Mouse (Mus musculus) ES-Bruce4 (cell line): Measurements from ENCODE around the gene Magi2. TPM values are rescaled to one million over a fixed set of nuclear protein-coding genes. Genes with fewer than 3 reads are reported as not detected.

Source experiments
- H3K27ac ChIP-seq: 2 replicates; pipeline ENCODE4 v1.5.1; 2012; ENCODE audit warnings: low read length, inconsistent platforms; ENCODE audit not compliant: insufficient read depth
- H3K27me3 ChIP-seq: 2 replicates; pipeline ENCODE4 v1.6.1; 2012; ENCODE audit warnings: mild to moderate bottlenecking, low read length, inconsistent platforms; ENCODE audit not compliant: control insufficient read depth, poor library complexity, insufficient read depth, severe bottlenecking
- H3K36me3 ChIP-seq: 2 replicates; pipeline ENCODE4 v1.6.1; 2012; ENCODE audit warnings: inconsistent platforms, mild to moderate bottlenecking, low read length, moderate library complexity; ENCODE audit not compliant: control insufficient read depth, poor library complexity, insufficient read depth, severe bottlenecking
- H3K4me1 ChIP-seq: one replicate; pipeline ENCODE4 v1.8.1; 2011; ENCODE audit warnings: low read length; ENCODE audit not compliant: control insufficient read depth, insufficient read depth
- H3K4me3 ChIP-seq: 2 replicates; pipeline ENCODE4 v1.5.1; 2011; ENCODE audit warnings: low read depth, mild to moderate bottlenecking, low read length
- H3K9ac ChIP-seq: 2 replicates; pipeline ENCODE4 v1.6.1; 2012; ENCODE audit warnings: low read depth, mild to moderate bottlenecking, inconsistent platforms; ENCODE audit not compliant: poor library complexity, severe bottlenecking
- H3K9me3 ChIP-seq: replicated peaks from 2 replicates; pipeline ENCODE4 v1.6.1; 2012; ENCODE audit warnings: mild to moderate bottlenecking, low read length, inconsistent platforms; ENCODE audit not compliant: control insufficient read depth, poor library complexity, insufficient read depth, severe bottlenecking
- CTCF ChIP-seq: IDR thresholded peaks from one replicate; pipeline ENCODE4 v1.8.1; 2011; ENCODE audit warnings: low read depth, low read length
- EP300 ChIP-seq: IDR thresholded peaks from 2 replicates; pipeline ENCODE4 v1.6.1; 2011; ENCODE audit warnings: low read depth, low read length; ENCODE audit not compliant: insufficient read depth
- POLR2A ChIP-seq: IDR thresholded peaks from one replicate; pipeline ENCODE4 v1.8.1; 2011; ENCODE audit warnings: low read length; ENCODE audit not compliant: insufficient read depth
- polyA plus RNA-seq: library from polyadenylated mRNA; stranded (reverse); fragments of >200 nt; gene quantifications from 2 replicates; pipeline ENCODE4 v1.2.4, GENCODE M21; 2011; ENCODE audit warnings: low read depth; ENCODE audit not compliant: missing spikeins, insufficient read depth, insufficient read length

Gene Magi2
- polyA plus RNA-seq, 1 experiment = 1.8 TPM

DNA sequence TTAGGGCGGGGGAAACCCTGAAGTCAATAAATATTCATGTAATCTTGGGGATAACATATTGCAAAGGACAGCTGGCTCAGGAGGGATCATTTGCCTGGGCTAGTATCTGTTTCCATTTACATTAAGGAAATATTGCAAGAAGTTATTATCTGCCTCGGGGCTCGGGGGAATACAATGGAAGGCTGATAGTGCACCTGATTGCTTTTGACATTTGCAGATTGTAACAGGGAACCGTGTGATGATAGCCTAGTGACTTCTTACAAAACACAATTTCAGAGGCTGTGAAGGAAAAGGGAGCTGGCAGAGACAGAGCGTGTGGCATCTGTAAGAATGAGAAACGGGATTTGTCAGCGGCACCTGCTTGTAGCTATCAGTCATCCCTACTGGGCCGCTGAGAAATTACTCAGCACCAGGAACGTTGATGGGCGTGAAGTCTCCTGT is 1356.2 kb downstream of the Magi2 start:
- 0 out of 2 replicates have a peak, but pooled peaks cover 2% of the 10 kb centered on the region for H3K27me3 ChIP-seq
- H3K4me1 ChIP-seq = no peaks in the 10 kb centered on the region
- no peak overlapping the region for H3K27ac ChIP-seq
- H3K36me3 ChIP-seq = no peaks in the 10 kb centered on the region
- no peak overlapping the region for H3K4me3 ChIP-seq
- no peak overlapping the region for H3K9ac ChIP-seq
- TF ChIP-seq POLR2A (no peak), CTCF (no peak), EP300 (no peak)
- no peaks in the 10 kb centered on the region for H3K9me3 ChIP-seq

DNA sequence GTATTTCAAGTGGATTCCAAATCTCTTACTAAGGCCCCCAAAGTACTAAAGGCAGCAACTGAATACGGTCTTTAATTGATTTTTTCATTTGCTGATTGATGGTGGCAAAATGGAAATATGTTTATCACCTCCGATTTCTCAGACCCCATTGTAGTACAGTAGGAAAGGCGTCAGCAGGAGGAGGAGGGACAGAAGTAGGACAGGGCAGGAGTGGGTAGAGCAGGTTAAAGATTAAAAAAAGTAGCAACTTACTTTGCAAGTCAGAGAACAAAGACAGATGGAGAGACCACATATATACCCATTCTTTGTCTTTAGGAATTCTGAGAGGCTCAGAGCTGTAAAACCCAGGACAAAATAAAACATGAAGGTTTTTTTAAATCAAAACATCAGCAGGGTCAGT is 1356.8 kb downstream of the Magi2 start:
- TF ChIP-seq EP300 = no peak
- TF ChIP-seq CTCF = no peak
- no peak for TF ChIP-seq POLR2A
- Histone ChIP-seq H3K27me3 (0 out of 2 replicates have a peak, but pooled peaks cover 2% of the 10 kb centered on the region), H3K9me3 (no peaks in the 10 kb centered on the region), H3K36me3 (no peaks in the 10 kb centered on the region), H3K4me1 (no peaks in the 10 kb centered on the region), H3K27ac (no peak overlapping the region), H3K9ac (no peak overlapping the region), H3K4me3 (no peak overlapping the region)

DNA sequence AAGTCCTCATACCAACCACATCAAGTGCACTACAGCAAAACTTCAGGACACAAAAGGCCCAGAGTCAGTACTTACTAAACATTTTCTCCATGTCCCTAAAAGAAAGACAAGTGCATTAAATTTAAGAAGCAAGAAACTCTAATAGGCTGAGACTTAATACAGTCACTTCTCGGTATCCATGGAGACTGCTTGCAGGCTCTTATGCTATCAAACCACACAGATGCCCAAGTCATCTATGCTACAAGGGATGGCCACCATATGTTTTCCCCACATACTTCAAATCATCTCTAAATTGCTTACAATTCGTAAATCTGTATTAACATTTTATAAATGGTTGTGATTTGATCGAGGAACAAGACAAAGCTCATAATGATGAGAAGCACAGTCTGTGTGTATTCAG is 1357.9 kb downstream of the Magi2 start:
- Histone ChIP-seq H3K27me3 (0 out of 2 replicates have a peak, but pooled peaks cover 2% of the 10 kb centered on the region), H3K9ac (no peak overlapping the region), H3K9me3 (no peaks in the 10 kb centered on the region), H3K4me1 (no peaks in the 10 kb centered on the region), H3K36me3 (no peaks in the 10 kb centered on the region), H3K4me3 (no peak overlapping the region), H3K27ac (no peak overlapping the region)
- TF ChIP-seq EP300 (no peak), POLR2A (no peak), CTCF (no peak)

DNA sequence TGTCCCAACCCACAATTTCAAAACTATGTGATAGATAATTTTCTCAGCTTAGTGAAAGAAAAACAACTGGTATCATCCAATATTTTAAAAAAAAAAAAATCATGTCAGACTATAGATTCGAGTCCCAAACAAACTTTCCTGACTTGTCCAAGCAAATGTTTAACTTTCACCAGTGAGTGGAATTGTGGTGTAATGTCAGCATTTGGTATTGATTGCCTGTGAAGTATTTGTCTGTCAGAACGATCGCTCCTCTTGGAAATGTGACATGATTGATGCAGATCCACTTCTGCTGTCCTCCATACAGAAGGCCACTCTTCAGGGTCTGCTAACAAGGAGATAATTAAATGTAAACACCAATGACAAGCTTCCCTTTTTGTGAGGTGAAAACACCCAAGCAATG is 1362.9 kb downstream of the Magi2 start:
- H3K4me3 ChIP-seq = no peak overlapping the region
- no peaks in the 10 kb centered on the region for H3K9me3 ChIP-seq
- H3K27me3 ChIP-seq = no peaks in the 10 kb centered on the region
- H3K36me3 ChIP-seq = no peaks in the 10 kb centered on the region
- no peaks in the 10 kb centered on the region for H3K4me1 ChIP-seq
- no peak overlapping the region for H3K9ac ChIP-seq
- TF ChIP-seq EP300 (no peak), POLR2A (no peak), CTCF (no peak)
- H3K27ac ChIP-seq = no peak overlapping the region

DNA sequence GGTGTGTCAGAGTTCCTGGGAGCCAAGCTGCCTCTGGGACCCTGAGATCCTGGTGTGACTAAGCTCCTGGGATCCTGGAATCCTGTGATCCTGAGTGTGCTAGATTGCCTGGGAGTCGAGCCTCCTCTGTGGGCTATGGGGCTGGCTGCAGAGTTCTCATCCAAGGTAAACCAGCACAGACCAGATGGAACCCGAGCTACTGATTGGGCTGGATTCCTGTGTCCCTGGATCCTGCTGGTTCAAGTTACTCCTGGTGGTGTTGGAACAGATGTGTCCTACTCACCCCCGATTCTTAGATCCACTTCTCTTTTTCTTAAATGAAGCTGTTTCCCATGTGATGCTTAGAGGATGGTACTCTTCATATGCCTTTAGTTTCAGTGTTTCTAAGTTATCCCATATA is 1371.4 kb downstream of the Magi2 start:
- H3K9ac ChIP-seq = no peak overlapping the region
- no peaks in the 10 kb centered on the region for H3K27me3 ChIP-seq
- H3K9me3 ChIP-seq = no peaks in the 10 kb centered on the region
- no peak overlapping the region for H3K27ac ChIP-seq
- no peak for TF ChIP-seq CTCF
- TF ChIP-seq EP300 = no peak
- no peak for TF ChIP-seq POLR2A
- H3K36me3 ChIP-seq = no peaks in the 10 kb centered on the region
- H3K4me3 ChIP-seq = no peak overlapping the region
- H3K4me1 ChIP-seq = no peaks in the 10 kb centered on the region

DNA sequence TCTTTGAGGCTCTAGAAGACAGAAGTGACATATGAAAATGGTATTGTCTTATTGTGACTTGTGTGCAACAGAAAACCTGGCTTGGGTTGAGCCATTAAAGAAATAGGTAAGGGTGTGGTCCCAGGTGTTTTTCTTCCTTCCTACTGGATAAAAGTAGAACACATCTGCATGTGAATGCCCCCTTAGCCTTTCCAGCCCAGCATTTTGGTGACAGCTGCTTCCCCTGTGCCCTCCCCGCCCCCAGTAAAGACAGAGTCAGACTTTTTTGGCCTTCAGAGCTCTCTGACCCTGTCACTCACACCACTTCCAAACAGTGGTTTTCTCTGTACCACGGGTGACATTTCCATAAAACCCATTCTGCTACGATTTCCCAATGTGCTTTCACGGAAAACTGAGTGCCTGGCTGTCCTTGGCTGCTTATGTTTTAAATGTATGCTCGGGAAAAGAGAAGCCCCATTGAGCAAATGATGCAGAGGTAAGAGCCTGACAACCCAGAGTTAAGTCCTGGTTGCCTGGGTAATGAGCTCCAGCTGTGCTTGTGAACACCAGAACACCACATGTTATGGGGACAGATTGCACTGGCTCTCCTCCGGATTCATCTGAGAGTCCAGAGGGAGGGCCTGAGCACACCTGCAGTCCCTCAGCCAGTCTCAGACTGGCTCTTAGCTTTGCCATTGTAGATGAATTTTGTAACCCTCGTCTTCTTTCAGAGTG is 1377.1 kb downstream of the Magi2 start:
- H3K27ac ChIP-seq = peak overlapping the region; percentile 68
- H3K27me3 ChIP-seq = no peaks in the 10 kb centered on the region
- TF ChIP-seq POLR2A = no peak
- TF ChIP-seq EP300 = peak; percentile 83
- no peak overlapping the region for H3K4me3 ChIP-seq
- H3K9ac ChIP-seq = no peak overlapping the region
- H3K4me1 ChIP-seq = peaks cover 4% of the 10 kb centered on the region
- H3K9me3 ChIP-seq = no peaks in the 10 kb centered on the region
- no peaks in the 10 kb centered on the region for H3K36me3 ChIP-seq
